Mouse (Mus musculus): ENCODE measurements at regions not wholly inside any gene's neighbourhood (a gene's known extent, or its start where the extent isn't known, plus 50 kb on each side); places are given as distances from the start of the nearest gene placed in this dataset.

- TF ChIP-seq CTCF (IDR thresholded peaks at IDR 0.05; ENCODE audit: control insufficient read depth, insufficient read depth, insufficient read length) (no peak), USF1 (IDR thresholded peaks at IDR 0.05; ENCODE audit: low read depth) (no peak), MYOG (IDR thresholded peaks at IDR 0.05; ENCODE audit: control insufficient read depth, extremely low read depth, insufficient read length) (no peak), MYOD1 (IDR thresholded peaks at IDR 0.05; ENCODE audit: control insufficient read depth, insufficient read length, low read depth) (no peak), MAX (IDR thresholded peaks at IDR 0.05) (no peak), CEBPB (IDR thresholded peaks at IDR 0.05; ENCODE audit: low read depth) (no peak), FOSL1 (IDR thresholded peaks at IDR 0.05; ENCODE audit: insufficient read depth, low read length, poor library complexity, severe bottlenecking) (no peak)
These were observed 148.6 kb upstream of the Tox3 start for GRCm38 (mm10) chr8:90496658-90497163.

Data from C2C12 (cell line).